Mouse (Mus musculus) heart, postnatal 0 days (tissue): Measurements from ENCODE around the gene Asf1a.
"Not testable (repeated sequence)": the region's sequence is repeated elsewhere in the genome, so short reads cannot be mapped to it uniquely, and the experiment has no call there.

Experiments used
- CTCF ChIP-seq: IDR thresholded peaks from 2 replicates; pipeline ENCODE4 v1.5.1; 2016; ENCODE audit warnings: antibody characterized with exemption, control low read depth, low read depth
- EP300 ChIP-seq: IDR thresholded peaks from 2 replicates; pipeline ENCODE4 v1.6.1; 2016; ENCODE audit warnings: antibody characterized with exemption, low read depth

- TF ChIP-seq CTCF, EP300: not testable (repeated sequence)
These were observed 33.8 kb downstream of the Asf1a start, which contains the start of gene Mcm9 for GRCm38 (mm10) chr10:53630339-53630738.
